Mouse (Mus musculus) erythroblast, adult 5-6 weeks (primary cell): ENCODE data around the gene Cox5a. TPM values are rescaled to one million over a fixed set of nuclear protein-coding genes. Genes with fewer than 3 reads are reported as not detected.
A peak's percentile ranks its signal among the peaks of the same experiment; 100 is the strongest.

ENCODE experiments used
- ATAC-seq: replicated peaks from 2 replicates; pipeline ENCODE4 v1.8.0; 2016; ENCODE audit warnings: moderate number of reproducible peaks, mild to moderate bottlenecking, moderate TSS enrichment, inconsistent platforms; ENCODE audit not compliant: poor library complexity, low FRiP score, severe bottlenecking
- total RNA-seq, 2 experiments: library from RNA; stranded (forward) in 1 of 2; stranded (reverse) in 1 of 2; fragments of 150-400 nt in 1 of 2; fragments of 200-764, 138-1000 nt in 1 of 2; gene quantifications; 2 replicates each; pipeline versions ENCODE4 v1.2.3 to v1.2.4; 2015 to 2017; ENCODE audit warnings: low replicate concordance in 2 of 2

The Cox5a gene
- total RNA-seq, 2 experiments from 2014 or later, result 23.7 to 134 TPM

- ATAC-seq, result 0 out of 2 replicates have a peak, but pooled peaks have one; percentile 46
These were observed 2.7 kb downstream of the Cox5a start for GRCm38 (mm10) chr9:57523754-57524153.

- no peak for ATAC-seq
These were observed 3.4 kb downstream of the Cox5a start for GRCm38 (mm10) chr9:57524439-57524838.

- no peak for ATAC-seq
These were observed 4.4 kb downstream of the Cox5a start for GRCm38 (mm10) chr9:57525516-57525915.

- no peak for ATAC-seq
These were observed 5.4 kb downstream of the Cox5a start for GRCm38 (mm10) chr9:57526435-57526834.

GRCm38 (mm10) chr9:57531946-57532345 lies 10.9 kb downstream of the Cox5a start:
- ATAC-seq, result no peak

GRCm38 (mm10) chr9:57536362-57536761 lies 15.3 kb downstream of the Cox5a start:
- ATAC-seq, result no peak

- peak; percentile 94 for ATAC-seq
These were observed 16.1 kb downstream of the Cox5a start, which contains the start of gene Fam219b for GRCm38 (mm10) chr9:57537044-57537727. Gene Fam219b (plus strand): TSS chr9:57537528.

- ATAC-seq, result no peak
These were observed 16.7 kb downstream of the Cox5a start for GRCm38 (mm10) chr9:57537728-57538181.

GRCm38 (mm10) chr9:57539550-57539949 lies 18.5 kb downstream of the Cox5a start:
- ATAC-seq, result no peak

- ATAC-seq, result peak; percentile 27; the same call in 1 of the 2 replicates
These were observed 20.2 kb downstream of the Cox5a start for GRCm38 (mm10) chr9:57541312-57541711.

- no peak for ATAC-seq
These were observed 22.9 kb downstream of the Cox5a start for GRCm38 (mm10) chr9:57543951-57544350.

- ATAC-seq, result peak; percentile 61; the same call in 1 of the 2 replicates
These were observed 26.2 kb downstream of the Cox5a start for GRCm38 (mm10) chr9:57547287-57547686.

- ATAC-seq, result no peak
These were observed 26.8 kb downstream of the Cox5a start for GRCm38 (mm10) chr9:57547869-57548268.

GRCm38 (mm10) chr9:57549186-57549585 lies 28.1 kb downstream of the Cox5a start:
- no peak for ATAC-seq

- ATAC-seq, result no peak
These were observed 29.2 kb downstream of the Cox5a start for GRCm38 (mm10) chr9:57550126-57550862.

- ATAC-seq, result peak; percentile 44; the same call in 1 of the 2 replicates
These were observed 31.2 kb downstream of the Cox5a start, which contains the start of gene Mpi for GRCm38 (mm10) chr9:57552139-57552887. Gene Mpi (minus strand): TSS chr9:57552763.

- ATAC-seq, result no peak
These were observed 32.0 kb downstream of the Cox5a start for GRCm38 (mm10) chr9:57553119-57553518.

GRCm38 (mm10) chr9:57554753-57555152 lies 33.7 kb downstream of the Cox5a start:
- ATAC-seq, result no peak

GRCm38 (mm10) chr9:57557215-57557614 lies 36.1 kb downstream of the Cox5a start:
- no peak for ATAC-seq

GRCm38 (mm10) chr9:57558625-57559024 lies 37.6 kb downstream of the Cox5a start:
- no peak for ATAC-seq
